Mouse (Mus musculus) gastrocnemius, adult 2 months (tissue): Measurements from ENCODE around the gene Meox1. TPM values are rescaled to one million over a fixed set of nuclear protein-coding genes. Genes with fewer than 3 reads are reported as not detected.

Experiments used
- DNase-seq: peaks from one replicate; pipeline ENCODE4 v3.0.0; 2022
- H3K27ac ChIP-seq: fragments of 200-600 bp; 2 replicates; pipeline ENCODE4 v1.8.1; 2022; ENCODE audit warnings: mild to moderate bottlenecking
- H3K4me3 ChIP-seq: fragments of 200-600 bp; 2 replicates; pipeline ENCODE4 v1.8.1; 2022; ENCODE audit warnings: mild to moderate bottlenecking, moderate library complexity
- CTCF ChIP-seq: fragments of 200-600 bp; IDR thresholded peaks from 2 replicates; pipeline ENCODE4 v1.8.1; 2022; ENCODE audit warnings: antibody characterized with exemption, mild to moderate bottlenecking, moderate library complexity
- intact Hi-C: fragments of 180-260 bp; cut with DNase I; formaldehyde crosslinking; loops from one replicate; pipeline ENCODE4 v1.15.1; 2025
- long read RNA-seq, 2 experiments: library from polyadenylated mRNA; stranded (forward); transcript quantifications; one replicate each; pipeline ENCODE4 v2.0.0; 2021
- total RNA-seq, 2 experiments: library from RNA; stranded (reverse); gene quantifications; 2 replicates each; pipeline ENCODE4 v1.2.3; 2021

The Meox1 gene
- total RNA-seq, result 1 to 10 TPM; 1.1 to 4.7 TPM
- long read RNA-seq, experiment 1, partial matches to known transcripts, result 0 of 3 reads
- long read RNA-seq, experiment 1, other reads (novel, unspliced or antisense), result 0 of 3 reads
- long read RNA-seq, experiment 2, result 0 reads

GRCm38 (mm10) chr11:101894204-101894603 is at the start of gene Meox1:
Meox1 (minus strand) TSS chr11:101894374.
- peak within 1 kb of the TSS; percentile 85 for H3K27ac ChIP-seq

GRCm38 (mm10) chr11:101943055-101943454 is 48.9 kb upstream of the Meox1 start:
- no peak for TF ChIP-seq CTCF
- intact Hi-C loops, result no loop called here

More at GRCm38 (mm10) chr11:101894204-101894603, at the start of gene Meox1:
- intact Hi-C loops, result loop anchor here (5.0 kb wide), 1 partner anchor 42 kb away; no protein-coding TSS in a partner anchor
- DNase-seq, result no peak
- H3K4me3 ChIP-seq, result peak within 1 kb of the TSS; percentile 67
- no peak for TF ChIP-seq CTCF

GRCm38 (mm10) chr11:101937108-101937507 is 42.9 kb upstream of the Meox1 start:
- Histone ChIP-seq H3K27ac (0 out of 2 replicates have a peak overlapping the region, but pooled peaks have one; percentile 20), H3K4me3 (peak overlapping the region; percentile 65)
- TF ChIP-seq CTCF, result no peak
- intact Hi-C loops, result no loop called here
- peak; percentile 56 for DNase-seq

More at GRCm38 (mm10) chr11:101943055-101943454, 48.9 kb upstream of the Meox1 start:
- Histone ChIP-seq H3K27ac (no peak overlapping the region), H3K4me3 (no peak overlapping the region)
- DNase-seq, result no peak

GRCm38 (mm10) chr11:101936421-101936820 is 42.2 kb upstream of the Meox1 start:
- no peak overlapping the region for H3K27ac ChIP-seq
- H3K4me3 ChIP-seq, result no peak overlapping the region
- TF ChIP-seq CTCF, result no peak
- DNase-seq, result no peak
- intact Hi-C loops, result no loop called here

- intact Hi-C loops, result no loop called here
- H3K27ac ChIP-seq, result no peak overlapping the region
- TF ChIP-seq CTCF, result no peak
- no peak for DNase-seq
- H3K4me3 ChIP-seq, result no peak overlapping the region
Measured at GRCm38 (mm10) chr11:101935743-101936142, 41.6 kb upstream of the Meox1 start.

GRCm38 (mm10) chr11:101931978-101932377 is 37.8 kb upstream of the Meox1 start:
- H3K27ac ChIP-seq, result no peak overlapping the region
- TF ChIP-seq CTCF, result no peak
- intact Hi-C loops, result no loop called here
- no peak for DNase-seq
- no peak overlapping the region for H3K4me3 ChIP-seq

GRCm38 (mm10) chr11:101928030-101928762 is 34.0 kb upstream of the Meox1 start:
- peak; percentile 67 for TF ChIP-seq CTCF
- DNase-seq, result peak; percentile 45
- Histone ChIP-seq H3K27ac (no peak overlapping the region), H3K4me3 (no peak overlapping the region)
- intact Hi-C loops, result no loop called here

GRCm38 (mm10) chr11:101926951-101927589 is 32.9 kb upstream of the Meox1 start:
- TF ChIP-seq CTCF, result no peak
- no peak overlapping the region for H3K4me3 ChIP-seq
- DNase-seq, result no peak
- H3K27ac ChIP-seq, result no peak overlapping the region
- intact Hi-C loops, result no loop called here

GRCm38 (mm10) chr11:101925636-101926035 is 31.5 kb upstream of the Meox1 start:
- intact Hi-C loops, result no loop called here
- no peak for DNase-seq
- Histone ChIP-seq H3K27ac (no peak overlapping the region), H3K4me3 (no peak overlapping the region)
- TF ChIP-seq CTCF, result no peak

- no peak for DNase-seq
- intact Hi-C loops, result no loop called here
- peak; percentile 4; the same call in 1 of the 2 replicates for TF ChIP-seq CTCF
- Histone ChIP-seq H3K27ac (no peak overlapping the region), H3K4me3 (no peak overlapping the region)
Measured at GRCm38 (mm10) chr11:101924441-101924976, 30.3 kb upstream of the Meox1 start.

- H3K27ac ChIP-seq, result no peak overlapping the region
- no peak for DNase-seq
- H3K4me3 ChIP-seq, result no peak overlapping the region
- intact Hi-C loops, result no loop called here
- no peak for TF ChIP-seq CTCF
Measured at GRCm38 (mm10) chr11:101923988-101924387, 29.8 kb upstream of the Meox1 start.

- peak overlapping the region; percentile 38 for H3K4me3 ChIP-seq
- TF ChIP-seq CTCF, result no peak
- intact Hi-C loops, result no loop called here
- H3K27ac ChIP-seq, result peak overlapping the region; percentile 73
- peak; percentile 69 for DNase-seq
Measured at GRCm38 (mm10) chr11:101921361-101921952, 27.3 kb upstream of the Meox1 start.

- intact Hi-C loops, result loop anchor here (1.0 to 5.0 kb wide), 3 partner anchors 49 to 157 kb away; no protein-coding TSS in a partner anchor
- no peak overlapping the region for H3K4me3 ChIP-seq
- peak; percentile 81 for DNase-seq
- peak; percentile 95 for TF ChIP-seq CTCF
- no peak overlapping the region for H3K27ac ChIP-seq
Measured at GRCm38 (mm10) chr11:101919660-101920059, 25.5 kb upstream of the Meox1 start.
